Mouse (Mus musculus) CD4-positive, CD25-positive, alpha-beta regulatory T cell, adult 2 months (primary cell): ENCODE results near the gene Epha8.

Experiments used
- DNase-seq: peaks from one replicate; pipeline ENCODE4 v3.0.0-alpha.2; 2012; ENCODE audit warnings: low read depth, low spot score

Epha8 gene

DNA sequence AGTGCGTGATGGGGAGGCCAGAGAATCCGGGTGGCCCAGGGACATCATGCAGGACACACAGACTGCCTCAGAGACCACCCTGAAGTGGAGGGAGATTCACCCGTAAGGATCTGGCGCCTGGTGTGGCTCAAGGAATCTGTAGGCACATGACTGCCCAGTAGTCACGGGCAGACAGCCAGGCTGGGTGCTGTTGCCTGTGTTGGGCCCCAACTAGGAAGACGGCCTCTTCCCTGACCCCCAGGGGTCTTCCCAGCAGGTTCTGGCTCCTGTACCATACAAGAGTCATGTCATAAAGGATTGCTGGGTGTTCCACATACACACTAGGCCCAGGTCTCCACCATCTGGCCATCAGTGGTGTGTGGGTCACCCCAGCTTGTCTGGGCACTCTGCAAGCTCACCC lies 2.1 kb downstream of the Epha8 start:
- DNase-seq = no peak

DNA sequence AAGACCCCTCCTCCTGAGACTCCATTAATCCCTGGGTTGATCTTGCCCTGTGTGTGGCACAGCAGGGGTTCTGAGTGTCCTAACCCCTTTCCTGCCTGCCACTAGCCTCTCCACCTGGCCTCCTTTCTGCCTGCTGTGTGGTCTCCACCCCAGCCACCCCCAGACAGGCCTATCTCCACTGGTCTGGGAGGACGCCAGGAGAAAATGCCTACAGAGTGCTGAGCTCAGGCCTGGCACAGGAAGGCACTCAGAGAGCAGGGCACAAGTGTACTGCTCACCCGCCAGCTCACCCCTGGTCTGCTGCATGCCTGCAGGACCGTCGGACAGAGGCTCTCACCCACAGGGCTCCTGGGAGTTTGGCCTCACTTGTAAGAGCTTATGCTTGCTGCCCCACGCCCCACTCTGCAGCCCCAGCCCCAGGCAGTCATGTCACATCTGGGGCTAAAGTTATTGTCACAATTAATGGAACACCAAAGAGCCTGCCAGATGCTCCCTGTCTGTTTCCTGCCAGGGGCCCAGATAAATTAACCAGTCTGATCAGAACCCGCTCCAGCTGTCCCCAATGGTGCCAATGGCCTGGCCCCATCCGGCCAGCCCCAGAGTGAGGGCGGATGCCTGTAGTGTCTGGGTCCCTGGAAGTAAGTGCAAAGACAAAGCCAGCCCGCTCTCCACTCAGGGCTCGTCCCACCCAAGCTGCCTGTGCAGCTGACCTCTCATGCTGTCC lies 7.2 kb downstream of the Epha8 start:
- no peak for DNase-seq

DNA sequence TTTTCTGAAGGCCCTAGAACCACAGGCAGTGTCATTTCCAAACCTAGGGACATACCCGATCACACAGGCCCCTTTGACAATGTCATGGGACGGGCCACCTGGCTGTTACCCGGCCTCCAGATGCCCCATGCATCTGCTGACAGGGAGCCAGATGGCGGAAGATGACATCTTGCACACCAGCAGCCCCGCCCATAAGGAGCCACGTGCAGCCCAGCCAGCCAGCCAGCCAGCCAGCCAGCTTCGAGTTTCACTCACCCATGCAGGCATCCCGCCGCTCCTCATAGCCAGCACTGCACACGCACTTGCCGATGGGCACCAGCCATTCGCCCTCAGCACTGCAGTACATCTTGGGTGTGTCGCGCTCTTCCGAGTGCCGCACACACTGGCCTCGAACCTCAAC lies 11.2 kb downstream of the Epha8 start:
- no peak for DNase-seq

DNA sequence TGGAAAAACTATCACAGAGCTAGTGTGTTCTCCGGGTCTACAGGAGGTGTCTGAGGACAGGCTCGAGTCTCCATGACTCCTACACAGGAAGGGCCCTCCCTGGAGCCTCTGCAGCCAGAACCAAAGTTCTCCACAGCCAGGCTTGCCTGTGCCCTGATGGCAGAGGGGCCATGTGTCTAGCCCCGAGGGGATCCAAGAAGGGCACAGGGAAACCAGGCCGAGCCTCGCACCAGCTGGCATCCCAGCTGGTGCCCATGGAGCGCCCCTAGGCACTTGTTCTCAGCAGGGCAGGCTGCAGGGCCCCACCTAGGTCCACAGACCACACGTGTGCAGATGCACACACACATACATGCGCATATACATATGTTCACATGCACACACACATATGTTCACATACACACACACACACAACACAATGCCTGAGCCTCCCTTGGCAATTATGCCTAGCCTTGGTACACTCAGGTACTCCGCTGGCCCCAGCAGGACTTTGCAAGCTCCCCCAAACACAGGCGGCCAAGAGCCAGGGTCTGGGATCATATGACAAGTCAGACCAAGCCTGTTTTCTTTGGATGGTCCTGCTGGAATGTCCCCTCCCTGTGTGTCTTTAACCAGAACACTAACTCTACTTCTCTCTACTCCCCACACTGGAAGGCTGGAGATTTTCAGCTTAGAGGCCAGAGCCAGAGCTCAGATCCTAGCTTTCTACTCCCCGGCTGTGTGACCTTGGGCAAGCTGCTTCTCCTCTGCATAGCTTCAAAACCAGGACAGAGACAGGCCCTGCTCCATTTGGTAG lies 11.9 kb downstream of the Epha8 start:
- no peak for DNase-seq

DNA sequence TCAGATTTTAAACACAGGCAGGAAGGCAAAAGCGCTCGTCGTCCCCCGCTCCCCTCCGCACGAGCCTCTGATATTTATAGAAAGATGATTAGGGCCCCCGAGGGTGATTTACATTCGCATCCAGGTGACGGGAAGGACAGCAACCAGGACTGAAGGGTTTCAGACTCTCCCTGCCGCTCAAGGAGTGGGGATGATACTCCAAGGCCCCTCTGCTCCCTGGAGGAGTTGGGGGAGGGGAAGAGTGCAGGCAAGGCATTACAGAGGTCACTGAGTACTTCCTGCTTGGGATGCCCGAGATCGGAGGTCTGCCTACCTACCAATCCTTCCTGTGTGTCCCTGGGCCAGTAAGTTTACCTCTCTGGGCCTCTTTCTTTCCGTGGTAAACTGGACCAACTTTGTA lies 13.4 kb downstream of the Epha8 start:
- no peak for DNase-seq

DNA sequence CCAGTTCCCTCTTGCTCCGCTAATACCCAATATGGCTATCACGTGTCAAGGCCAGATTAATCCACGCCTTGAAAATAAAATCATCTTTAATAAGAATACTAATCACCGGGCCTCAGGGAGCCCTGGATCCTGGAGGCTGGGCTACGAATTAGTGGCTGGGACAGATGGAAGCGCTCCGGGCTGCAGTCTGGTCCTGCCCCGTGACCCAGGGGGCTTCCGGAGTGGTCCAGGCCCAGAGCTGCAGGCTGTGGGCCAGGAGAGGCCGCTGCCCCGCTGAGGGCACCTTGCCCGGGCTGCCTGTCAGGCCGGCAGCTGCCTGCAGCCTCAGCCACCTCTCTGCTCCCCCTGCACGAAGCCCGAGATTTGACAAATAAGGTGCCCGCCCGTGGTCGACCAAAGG lies 13.9 kb downstream of the Epha8 start:
- no peak for DNase-seq

DNA sequence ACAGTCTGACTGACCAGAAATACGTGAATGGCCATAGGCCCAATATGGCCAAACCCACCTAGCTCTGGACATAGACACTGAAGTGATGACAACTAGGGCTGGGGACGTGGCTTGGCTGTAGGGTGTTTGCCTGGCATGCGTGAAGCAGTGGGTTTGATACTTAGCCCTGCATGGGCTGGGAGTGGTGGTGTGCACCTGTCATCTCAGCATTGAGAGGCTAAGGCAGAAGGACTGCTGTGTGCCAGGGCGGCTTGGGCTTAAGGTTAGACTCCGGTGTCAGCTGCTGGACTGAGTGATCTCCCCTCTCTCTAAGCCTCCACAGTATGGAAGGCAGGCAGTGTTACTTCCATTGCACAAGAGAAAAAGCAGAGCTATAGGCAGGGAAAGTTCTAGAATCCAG lies 18.7 kb downstream of the Epha8 start:
- DNase-seq = no peak

DNA sequence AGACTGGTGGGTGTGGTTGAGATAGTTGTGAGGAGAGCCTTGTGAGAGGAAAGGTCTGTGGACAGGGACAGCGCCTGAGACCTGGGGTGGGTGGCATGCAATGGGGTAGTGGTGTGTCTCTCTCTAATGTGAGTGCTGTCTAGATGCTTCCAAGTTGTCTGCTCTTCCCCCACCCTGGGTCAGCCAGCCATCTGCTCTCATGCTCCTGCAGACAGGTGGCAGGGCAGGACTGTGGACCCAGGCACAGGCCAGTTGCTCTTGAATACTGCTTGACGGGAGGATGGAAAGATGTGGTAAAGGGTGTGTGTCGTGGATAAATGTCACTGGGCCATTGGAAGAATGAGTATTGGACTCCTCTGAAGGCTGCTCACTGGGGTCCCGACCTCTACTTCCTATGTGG lies 19.3 kb downstream of the Epha8 start:
- DNase-seq = no peak

DNA sequence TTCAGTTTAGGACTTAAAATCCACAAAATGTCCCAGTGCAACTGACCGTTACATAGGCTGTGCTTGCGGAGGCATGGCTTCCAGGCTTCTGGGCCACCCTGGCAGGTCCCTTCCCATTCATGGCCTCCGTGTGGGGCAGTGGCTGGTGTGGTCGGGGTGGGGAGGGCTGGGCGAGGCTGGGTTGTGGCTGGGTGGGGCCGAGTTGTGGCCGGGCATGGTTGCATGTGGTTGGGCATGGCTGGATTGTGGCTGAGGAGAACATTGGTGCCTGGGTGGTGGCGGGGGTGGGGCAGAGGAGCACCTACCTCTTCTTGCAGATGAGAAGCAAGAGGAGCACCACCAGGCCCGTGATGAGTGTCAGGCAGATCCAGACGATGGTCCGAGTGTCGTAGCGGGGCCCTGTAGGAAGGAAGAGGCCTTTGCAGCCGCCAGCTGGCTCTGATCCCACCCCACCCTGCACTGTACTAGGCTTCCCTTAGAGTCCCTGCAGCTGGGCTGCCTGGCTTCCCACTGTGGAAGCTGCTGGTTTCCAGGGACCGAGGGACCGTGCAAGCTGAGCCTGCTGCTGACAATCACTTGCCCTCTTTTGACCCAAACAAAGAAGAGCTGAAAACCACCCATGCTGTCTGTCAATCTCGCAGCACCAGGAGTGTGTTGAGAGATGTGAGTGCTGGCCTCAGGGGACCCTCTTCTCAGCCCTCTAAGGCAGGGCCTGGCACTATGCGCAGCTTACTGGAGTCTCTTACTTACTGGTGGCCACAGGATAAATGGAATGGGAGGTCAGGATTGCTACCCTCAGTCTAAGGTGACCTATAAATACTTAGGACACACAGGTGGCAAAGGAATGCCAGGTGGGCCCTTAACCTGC lies 21.6 kb downstream of the Epha8 start:
- no peak for DNase-seq

DNA sequence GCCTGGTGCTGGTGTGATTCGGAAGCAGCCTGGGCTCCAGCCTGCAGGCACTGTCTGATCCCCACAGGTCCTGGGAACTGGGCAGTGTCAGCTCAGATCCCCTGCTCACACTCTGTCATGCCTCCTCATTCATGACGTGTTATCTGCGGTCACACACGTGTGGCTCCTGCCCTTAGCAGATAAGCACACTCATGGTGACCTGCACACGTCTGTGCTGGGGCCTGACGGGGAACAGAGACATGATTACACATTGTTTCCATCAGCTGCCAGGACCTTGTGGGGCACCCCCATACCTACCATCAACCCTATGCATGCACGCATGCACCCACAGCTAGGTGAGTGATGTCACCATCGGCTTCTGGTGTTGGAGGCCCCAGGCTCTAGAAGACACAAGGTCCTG lies 26.1 kb downstream of the Epha8 start:
- DNase-seq = no peak

DNA sequence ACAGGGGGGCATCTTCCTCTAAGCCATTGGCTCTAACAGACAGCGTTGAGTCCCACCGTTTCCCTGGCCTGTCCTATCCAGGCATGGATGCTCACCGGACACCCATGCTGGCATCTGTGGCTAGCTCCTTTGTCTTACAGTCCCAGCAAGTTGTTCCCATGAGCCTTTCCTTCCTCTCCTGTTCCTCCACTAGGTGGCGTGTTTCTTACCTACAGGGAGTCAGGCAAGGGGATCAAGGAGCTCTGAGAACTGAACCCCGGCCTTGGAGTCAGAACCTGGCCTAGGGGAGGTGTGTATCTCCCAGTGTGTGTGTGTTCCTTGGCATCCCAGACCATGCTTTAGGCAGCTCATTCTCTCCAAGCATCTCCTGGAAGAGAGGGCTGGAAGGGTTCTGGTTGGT lies 27.7 kb downstream of the Epha8 start:
- peak; percentile 44 for DNase-seq

DNA sequence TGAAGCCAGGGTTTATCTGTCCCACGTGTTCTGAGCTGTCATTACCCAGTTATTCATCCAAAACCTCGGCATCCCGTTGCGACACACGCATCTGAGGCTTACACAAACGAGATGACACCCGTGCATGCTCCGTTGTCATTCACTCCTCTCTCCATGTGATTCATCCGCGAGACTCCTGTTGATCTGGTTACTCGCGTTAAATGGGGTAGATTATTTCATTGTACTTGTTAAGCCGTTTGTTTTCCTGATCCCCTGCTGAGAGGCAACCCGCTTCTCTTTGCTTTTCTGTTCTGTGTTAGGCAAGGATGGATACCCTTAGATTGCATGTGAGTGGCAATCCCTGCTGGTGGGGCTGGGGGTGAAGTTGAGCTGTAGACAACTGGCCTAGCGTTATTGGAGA lies 30.8 kb downstream of the Epha8 start:
- no peak for DNase-seq

DNA sequence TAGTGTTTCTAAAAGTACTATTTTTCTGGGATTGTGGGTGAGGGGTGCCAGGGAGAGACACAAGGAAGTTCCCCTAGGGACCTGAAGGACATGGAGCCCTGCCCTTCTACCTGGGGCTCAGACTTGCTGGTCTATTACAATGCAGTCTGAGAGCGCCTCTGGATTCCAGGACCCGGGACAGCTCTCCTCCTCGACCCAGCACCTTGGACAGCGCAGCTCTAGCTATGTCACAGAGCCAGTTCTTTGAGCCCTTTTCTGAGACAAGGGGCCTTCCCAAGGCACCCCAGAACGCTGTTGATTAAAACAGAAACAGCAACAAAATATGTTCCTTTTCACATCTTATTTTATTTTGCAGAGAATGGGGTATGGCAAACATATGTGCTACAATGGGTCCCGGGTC lies 32.1 kb downstream of the Epha8 start:
- peak; percentile 32 for DNase-seq

DNA sequence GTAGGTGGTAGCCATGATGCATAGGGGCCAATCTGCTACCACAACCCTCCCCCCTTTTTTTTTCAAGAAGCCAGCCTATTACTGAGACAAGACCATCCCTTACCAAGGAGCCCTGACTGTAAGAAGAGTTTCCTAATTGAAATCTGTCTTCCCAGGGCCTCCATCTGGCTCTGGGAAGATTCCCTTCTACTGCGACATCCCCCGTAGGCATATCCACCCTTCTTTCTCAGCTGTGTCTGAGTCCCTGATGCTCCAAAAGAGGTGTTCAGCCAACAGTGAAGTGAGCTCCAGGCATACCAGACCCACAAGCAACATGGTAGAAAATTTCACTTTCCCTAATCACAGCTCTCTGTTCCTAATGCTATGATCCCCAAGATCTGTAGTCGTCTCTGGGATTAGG lies 37.1 kb downstream of the Epha8 start:
- no peak for DNase-seq

DNA sequence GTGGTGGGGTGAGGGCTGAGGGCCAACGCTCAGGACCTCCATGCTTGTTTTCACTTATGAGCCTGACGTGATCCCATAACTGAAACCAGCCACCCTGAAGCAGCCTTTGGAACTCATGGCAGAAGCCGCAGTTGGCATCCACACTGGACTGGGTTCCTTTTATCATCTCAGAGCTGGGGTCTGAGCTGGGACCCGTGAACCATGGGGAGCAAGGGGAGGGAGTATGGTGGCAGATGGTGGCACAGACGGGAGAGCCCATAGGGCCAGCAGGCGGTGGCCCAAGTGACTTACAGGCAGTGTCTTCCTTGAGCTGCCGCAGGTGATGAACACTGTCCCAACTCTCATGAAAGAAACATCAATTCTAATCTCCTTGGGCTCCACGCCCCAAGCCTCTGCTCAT lies 37.8 kb downstream of the Epha8 start:
- no peak for DNase-seq

DNA sequence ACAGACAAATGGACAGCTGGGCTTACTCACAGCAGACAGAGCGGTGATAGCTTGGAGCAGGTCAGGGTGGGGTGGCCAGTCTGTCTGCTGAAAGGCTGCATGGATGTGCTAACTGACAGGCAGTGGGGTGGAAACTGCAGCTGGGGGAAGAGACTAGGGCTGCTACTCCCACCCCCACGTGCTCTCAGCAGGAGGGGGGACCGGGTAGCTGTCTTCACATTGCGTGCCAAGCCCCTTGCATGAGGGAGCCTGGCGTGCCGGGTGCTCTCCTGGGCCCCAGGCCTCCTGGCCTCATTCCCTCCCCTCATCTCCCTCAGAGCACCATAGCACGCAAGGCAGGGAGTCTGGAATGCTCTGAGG lies 39.5 kb downstream of the Epha8 start:
- no peak for DNase-seq

DNA sequence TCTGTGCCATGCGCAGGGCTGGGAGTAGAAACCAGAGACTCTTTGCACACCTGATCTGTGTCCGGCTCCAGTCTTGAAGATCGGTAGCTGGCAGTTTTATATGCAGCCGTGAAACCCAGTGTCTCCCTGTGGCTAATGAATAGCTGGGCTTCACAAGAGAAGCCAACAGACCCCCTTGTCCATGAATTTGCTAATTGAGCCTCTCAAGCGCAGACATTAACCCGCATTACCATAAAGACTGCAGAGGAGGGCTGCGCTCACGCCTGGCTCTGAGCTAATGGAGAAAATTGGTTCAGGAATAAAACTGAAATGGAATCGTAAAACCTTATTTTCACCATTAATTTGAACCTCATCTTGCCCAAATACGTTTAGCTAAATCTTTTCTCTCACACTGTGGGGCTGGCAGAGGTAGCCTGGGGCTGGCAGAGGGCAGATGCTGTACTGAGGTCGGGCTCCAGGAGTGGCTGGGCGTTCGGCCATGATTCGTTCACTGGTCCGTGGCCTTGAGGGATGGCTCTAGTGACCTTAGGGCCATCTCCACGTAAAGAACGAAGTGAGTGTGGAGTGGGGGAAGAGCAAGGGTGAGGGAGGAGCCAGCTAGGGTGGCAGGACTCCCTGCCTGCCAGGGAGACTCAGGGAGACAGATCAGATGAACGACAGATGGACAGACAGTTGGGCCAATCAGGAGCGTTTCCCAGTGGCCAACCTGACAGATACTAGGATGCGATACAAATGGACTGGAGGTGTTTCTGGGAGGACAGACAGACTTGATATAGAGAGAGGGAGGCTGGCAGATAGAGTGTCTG lies 40.1 kb downstream of the Epha8 start:
- no peak for DNase-seq

DNA sequence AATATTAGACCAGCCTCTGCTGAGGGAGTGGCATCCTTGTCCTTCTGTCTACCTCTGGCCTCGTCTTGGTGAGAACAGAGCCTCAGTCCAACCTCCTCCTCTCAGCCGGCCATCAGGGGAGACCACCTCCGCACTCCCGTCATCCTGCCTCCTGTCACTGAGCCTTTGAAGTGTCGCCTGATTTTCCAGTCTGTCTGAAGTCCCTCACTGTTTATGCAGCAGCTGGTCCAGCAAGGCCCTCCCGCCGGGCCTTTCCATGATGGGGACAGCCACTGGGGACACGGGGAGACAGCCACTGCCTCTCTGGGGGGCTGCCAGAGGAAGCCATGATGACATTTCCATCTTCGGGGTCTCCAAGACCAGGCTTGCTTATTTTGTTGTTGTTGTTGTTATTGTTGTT lies 43.8 kb downstream of the Epha8 start:
- DNase-seq = no peak

DNA sequence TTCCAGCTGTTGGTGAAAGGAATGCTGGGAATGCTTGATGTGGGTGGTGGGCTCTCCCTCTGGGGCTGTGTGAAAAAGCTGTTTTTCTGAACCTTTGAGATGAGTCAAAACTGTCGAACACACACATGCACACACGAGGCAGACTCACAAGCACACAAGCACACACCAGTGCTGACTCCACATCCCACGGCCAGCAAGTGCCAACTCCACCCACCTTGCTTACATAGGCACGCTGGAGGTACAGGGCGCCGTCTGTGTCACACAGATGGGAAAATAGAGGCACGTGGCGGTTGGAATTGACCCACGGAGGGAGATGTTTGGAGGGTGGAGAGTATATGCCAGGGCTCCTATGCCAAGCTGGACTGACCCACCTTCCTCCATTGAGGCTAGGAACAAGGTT lies 44.8 kb downstream of the Epha8 start:
- DNase-seq = no peak

DNA sequence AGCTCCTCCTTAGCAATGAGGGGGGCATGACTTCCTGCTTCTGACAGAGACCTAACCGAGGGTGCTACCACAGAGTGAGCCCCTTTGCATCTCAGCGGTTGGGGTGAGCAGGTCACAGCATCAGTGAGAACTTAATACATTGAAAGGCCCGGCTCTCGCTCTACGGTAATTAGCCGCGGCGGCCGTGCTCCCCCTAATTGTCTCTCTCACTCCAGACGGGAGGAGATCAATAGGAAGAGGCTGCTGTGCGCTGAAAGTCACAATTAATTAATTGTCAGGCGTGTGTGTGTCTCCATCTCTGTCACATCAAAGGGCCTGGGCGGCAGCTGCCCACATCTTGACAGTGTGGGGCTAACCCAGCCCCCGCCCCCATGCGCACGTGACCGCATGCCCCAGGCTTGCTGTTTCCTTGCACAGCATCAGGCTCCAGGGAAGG lies 45.4 kb downstream of the Epha8 start:
- DNase-seq = no peak

DNA sequence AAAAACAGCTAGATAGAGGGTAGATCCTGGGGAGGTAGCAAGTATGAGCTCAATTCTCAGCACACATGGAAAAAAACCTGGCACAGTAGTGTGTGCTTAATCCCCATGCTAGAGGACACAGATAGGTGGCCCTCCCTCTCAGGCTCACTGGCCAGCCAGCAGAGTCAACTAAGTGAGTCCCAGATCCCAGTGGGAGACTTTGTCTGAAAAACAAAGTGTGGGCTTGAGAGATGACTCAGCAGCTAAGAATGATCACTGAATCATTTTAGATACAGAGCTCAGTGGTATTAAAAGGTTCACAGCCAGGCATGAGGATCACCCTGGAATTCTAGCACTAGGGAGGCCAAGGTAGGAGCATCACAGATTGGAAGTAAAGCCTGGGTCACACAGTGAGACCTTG lies 48.8 kb downstream of the Epha8 start:
- DNase-seq = no peak

DNA sequence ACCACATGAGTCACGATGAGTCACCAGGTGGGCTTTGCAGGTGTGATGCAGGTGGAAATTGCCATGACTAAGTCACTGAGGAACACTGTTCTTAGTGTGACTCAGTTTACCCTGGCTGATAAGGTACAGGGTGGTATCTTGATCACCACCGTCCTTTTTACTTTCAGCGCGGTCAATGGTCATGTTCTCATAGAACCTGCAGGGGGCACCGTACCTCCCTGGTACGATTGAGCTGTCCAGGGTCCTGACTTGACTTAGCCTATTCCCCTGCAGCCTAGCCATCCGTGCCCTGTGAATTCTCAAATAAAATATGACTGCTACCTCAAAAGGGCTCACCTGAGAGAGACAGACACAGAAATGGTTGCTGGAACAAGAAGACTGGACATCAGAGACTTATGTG lies 49.6 kb downstream of the Epha8 start:
- peak; percentile 60 for DNase-seq
